Mouse (Mus musculus): ENCODE data around the gene BC051142.

The BC051142 gene

DNA sequence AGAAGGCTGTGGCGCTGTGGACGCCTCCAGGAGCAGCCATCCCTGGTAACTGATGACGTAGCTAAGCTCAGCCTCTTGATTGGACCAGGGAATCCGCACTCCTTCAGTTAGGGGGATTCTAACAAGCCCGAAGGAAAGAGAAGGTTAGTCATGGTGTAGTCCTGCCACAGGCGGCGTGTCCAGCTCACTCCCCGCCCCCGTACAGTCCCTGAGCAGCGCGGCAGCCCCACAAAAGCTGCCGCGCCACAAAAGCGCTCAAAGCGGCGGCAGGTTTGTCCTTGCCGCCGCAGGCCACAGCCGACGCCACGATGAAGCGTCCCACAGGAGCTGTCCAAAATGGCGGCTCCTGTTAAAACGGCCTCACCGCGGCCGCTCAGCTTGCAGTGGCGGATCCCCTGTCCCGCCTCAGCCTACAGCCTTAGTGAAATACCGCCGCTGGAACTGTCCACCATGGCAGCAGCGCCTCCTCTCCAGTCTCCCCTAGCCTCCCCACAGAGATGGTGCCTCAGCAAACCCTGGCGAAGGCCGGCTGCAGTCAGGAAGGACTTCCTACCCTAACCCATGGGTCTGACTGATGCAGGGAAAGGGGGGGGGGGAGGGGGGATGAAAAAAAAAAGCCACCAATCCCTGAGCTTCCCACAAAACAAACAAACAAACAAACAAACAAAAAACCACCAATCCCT, at the start of gene BC051142:
Gene BC051142 (plus strand): TSS at position 110 of the 683 bp plus-strand sequence.
- peak; percentile 80 for DNase-seq (ENCODE audit: low spot score)

DNA sequence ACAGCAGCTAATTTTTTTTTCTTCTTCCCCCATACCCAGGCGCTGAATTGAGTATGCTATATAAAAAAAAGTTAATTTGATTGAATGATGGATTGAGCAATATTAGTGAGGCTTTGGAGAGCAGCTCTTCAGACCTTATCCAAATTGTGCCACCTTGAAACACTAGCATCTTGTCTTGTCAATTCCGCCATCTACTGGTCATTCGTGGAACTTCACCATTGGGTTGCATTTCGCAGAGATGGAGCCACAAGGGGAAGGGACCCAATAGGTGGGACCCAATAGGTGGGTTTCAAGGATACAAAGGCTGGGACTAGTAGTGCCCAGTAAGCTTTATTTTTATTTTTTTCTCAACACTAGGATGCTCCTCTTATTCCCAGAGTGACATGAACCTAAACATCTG, 49.2 kb upstream of the BC051142 start:
- peak; percentile 15 for DNase-seq (ENCODE audit: low spot score)

DNA sequence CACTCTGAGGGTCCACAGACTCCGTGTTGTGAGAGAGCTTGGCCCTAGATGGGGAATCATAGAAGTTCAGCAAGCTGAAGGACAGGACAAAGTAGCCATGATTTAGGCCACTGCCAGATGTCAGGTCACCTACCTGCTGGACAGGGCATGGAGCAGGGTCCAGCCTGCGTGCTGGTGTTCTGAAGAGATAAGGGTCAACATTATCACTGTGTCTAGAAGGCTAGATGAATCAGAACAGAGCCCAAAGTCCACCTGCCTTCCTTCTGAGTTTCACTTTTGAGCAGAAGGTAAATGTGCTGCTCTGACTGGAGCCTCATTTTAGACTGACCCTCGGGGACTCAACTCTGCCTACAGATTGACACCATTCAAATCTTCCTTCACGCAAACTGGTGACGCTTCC, 44.1 kb upstream of the BC051142 start, which contains the start of gene Btnl2:
Gene Btnl2 (plus strand): TSS at position 284 of the 400 bp plus-strand sequence.
- no peak for DNase-seq (ENCODE audit: low spot score)

DNA sequence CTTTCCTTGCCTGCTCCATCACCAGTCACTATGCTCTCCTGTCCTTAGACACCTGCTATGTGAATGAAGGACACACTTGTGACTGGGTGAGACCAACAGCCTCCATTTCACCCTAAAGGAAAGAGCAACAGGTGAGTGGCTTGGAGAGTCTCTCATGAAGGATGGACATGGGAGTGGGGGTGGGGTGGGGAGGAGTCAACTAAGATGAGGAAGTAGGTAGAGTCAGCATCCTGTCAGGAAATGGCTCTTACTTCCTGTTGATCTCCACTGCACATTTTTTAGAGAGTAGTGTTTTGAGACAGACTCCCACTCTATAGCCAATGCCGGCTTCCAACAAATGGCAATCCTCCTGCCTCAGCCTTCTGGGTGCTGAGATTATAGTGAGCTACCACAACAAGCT, 43.7 kb upstream of the BC051142 start:
- DNase-seq (ENCODE audit: low spot score), result no peak

DNA sequence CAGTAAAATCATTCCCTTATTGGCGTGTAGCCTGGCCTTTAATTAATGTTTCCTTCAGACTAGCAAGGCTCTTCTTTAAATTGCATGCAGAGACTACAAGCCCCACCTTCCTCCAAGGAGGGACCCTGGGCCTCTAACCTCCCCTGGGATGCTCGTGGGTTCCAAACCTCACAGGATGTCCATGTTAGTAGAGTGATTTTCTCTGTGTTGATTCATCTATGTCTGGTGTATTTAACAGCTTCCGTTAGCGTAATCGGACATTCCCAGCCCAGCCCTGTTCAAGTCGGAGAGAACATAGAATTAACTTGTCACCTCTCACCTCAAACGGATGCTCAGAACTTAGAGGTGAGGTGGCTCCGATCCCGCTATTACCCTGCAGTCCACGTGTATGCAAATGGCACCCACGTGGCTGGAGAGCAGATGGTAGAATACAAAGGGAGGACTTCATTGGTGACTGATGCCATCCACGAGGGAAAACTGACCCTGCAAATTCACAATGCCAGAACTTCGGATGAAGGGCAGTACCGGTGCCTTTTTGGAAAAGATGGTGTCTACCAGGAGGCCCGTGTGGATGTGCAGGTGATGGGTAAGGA, 35.6 kb upstream of the BC051142 start:
- no peak for DNase-seq (ENCODE audit: low spot score)

DNA sequence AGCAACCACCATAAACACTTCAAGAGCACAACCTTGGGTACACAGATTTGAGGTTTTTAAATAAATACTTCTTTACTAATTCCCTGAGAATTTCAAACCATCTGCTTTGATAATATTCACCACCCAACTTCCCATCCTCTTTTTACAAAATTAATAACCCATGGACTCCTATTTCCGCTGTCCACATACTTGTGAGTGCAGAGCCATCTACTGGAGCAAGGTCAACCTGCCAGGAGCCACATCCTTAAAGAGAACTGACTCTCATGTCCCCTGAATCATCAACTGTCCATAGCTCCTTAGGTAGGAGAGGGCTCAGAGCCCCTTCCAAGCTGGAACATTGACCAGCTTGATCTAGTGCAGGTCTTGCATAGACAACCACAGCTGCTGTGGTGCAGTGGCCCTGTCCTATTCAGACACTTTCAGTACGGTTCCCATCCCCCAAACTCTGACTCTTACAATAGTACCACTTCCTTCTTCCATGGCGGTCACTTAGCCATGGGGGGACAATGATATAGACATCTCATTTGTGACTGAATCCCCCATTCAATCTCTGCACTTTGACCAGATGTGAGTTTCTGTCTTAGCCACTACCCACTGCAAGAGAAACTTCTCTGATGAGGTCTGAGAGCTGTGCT, 34.8 kb upstream of the BC051142 start:
- DNase-seq (ENCODE audit: low spot score), result no peak

DNA sequence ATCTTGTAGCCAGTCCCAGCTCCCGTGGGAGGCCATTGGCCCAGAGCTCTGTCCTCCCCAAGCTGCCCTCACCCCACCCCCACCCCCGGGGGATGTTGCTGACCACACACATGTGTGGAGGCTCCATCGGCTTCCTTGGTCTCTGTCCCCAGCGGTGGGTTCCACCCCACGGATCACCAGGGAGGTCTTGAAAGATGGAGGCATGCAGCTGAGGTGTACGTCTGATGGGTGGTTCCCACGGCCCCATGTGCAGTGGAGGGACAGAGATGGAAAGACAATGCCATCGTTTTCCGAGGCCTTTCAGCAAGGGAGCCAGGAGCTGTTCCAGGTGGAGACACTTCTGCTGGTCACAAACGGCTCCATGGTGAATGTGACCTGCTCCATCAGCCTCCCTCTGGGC, 33.6 kb upstream of the BC051142 start:
- DNase-seq (ENCODE audit: low spot score), result no peak

DNA sequence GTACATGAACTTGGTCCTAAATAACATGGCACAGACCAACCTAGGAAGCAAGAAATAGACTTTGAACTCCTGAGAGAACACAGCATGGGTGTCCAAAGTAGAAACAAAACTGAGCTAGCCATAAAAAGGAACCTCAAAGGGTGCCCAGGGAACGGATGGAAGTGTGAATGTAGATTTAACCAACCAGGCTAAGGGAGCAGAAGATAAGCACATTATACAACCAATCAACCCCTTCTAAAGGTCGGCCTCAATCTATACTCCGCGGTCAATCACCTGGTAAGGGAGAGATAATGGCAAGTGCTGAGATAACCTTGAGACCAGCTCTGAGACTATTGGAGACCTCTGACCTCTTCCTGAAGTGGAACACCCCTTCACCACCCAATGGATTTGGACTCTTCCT, 28.1 kb upstream of the BC051142 start:
- DNase-seq (ENCODE audit: low spot score), result no peak

DNA sequence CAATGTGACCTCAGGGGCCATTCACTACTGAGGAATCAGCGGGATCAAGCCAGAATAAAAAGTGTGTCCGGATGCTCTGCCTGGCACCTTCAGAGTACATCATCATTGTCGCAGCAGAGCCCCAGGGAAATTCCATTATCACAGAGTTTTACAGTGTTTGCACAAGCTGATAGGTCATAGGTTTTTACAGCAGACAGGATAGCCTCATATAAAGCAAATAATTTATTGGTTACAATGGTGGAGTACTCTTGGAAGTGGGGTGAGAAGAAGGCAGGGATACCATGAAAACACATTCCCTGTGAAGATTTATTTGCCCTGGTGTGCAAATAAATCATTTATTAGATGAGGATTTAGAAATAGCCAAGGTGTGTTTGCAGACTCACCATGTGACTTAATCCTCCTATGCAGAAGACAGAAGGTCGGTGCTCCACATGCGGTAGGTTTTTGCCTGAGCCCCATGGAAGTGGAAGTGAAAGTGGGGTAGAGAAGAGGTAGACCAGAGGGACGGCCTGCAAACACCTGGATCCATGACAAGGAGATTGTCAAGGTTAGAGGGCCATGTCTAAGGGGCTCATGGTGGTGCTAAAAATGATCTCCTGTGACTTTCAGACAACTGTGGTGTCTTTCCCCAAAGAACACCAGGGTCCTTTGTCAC, 25.4 kb upstream of the BC051142 start:
- DNase-seq (ENCODE audit: low spot score), result no peak

DNA sequence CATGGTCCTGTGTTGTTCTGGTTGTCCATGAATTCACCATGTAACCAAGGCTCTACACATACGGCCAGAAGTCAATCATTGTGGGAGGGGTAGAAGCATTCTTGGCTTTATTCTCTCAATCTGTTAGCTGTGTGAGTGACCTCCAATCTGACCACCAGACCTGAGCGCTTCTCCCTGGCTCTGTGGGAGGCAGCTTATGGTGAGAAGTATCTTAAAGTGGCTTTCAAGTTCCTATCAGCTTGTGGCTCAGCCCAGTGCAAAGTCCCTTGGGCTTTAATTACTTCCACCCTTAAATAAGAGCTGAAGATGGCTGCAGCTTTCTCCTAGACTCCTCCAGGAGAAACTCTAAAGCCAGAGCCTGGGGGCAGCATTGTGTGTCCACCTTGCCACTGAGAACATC, 21.8 kb upstream of the BC051142 start, which contains the start of gene Btnl1:
Gene Btnl1 (plus strand): TSS at position 286 of the 400 bp plus-strand sequence.
- no peak for DNase-seq (ENCODE audit: low spot score)

DNA sequence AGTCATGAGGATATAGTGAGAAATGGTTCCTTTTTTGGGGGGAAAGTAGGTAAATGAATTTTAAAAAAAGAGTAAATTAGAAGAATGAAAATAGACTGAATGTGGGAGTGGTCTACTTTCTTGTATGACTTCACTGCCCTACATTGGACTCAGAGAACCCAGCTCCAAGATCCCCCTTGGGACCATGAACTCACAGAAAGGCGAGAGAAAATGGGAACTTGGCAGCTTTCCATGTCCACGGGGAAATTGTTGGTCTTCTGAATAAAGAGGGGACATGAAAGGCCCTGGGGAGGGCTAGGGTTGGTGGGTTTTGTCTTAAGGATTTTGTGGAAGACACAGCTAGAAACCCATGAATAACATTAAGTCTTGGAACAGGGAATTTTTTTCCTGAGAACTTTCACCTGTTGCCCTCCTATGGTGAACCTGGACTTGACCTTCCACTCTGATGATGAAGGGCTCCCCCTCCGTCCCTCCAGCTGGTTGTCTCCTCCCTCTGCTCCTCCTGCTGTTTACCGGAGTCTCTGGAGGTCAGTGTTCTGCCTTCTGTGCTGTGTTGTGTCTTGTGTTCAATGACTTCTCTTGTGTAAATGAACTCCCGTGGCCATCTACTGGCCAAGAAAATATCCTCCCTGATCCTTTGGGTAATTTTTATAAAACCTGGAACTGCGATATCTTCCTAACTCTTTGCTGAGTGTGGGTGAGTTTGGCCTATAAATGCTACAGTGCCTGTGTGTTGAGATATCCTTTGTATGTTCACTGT, 21.0 kb upstream of the BC051142 start:
- DNase-seq (ENCODE audit: low spot score), result no peak

DNA sequence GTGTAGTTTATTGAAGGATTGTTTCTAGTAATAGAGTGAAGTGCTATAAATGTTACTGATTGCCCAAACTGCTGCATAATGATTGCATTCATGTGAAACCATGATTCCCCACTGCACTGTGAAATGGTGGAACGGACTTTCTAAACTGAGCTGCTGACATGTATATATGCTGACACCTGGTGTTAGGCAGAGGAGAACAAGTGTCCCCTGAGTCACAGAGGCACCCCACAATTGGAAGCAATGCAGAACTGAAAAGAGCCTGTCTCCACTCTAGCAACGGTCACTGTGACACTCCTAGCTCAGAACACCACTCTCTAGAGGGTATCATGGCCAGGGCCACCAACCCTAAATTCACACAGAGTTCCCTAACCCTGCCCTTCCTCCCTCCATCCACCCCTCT, 19.9 kb upstream of the BC051142 start:
- DNase-seq (ENCODE audit: low spot score), result no peak

DNA sequence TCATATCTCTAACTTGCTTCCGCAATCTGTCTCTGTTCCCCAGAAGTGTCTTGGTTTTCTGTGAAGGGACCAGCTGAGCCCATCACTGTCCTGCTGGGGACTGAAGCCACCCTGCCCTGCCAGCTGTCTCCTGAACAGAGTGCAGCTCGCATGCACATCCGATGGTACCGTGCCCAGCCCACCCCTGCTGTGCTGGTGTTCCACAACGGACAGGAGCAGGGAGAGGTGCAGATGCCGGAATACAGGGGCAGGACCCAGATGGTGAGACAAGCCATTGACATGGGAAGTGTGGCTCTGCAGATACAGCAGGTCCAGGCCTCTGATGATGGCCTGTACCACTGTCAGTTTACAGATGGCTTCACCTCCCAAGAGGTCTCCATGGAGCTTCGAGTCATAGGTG, 19.2 kb upstream of the BC051142 start:
- DNase-seq (ENCODE audit: low spot score), result no peak

DNA sequence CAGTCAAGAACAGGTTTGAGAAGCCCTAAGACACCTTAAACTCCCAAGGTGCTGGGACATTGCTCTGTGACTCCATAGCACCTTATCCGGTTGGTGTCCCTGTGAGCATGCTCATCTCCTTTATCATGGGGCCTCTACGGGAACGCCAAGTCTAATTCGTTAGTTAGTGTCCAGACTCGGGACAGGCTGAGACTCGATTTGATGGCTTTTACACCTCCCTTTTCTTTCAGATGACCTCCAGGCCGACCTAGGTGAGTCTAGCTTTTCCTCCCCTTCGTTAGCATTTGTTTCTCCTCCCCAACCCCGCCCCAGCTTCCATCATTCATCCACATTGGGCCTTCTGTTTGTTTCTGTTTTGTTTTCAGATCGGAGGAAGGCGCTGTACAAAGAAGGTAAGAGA, 16.7 kb upstream of the BC051142 start:
- no peak for DNase-seq (ENCODE audit: low spot score)

DNA sequence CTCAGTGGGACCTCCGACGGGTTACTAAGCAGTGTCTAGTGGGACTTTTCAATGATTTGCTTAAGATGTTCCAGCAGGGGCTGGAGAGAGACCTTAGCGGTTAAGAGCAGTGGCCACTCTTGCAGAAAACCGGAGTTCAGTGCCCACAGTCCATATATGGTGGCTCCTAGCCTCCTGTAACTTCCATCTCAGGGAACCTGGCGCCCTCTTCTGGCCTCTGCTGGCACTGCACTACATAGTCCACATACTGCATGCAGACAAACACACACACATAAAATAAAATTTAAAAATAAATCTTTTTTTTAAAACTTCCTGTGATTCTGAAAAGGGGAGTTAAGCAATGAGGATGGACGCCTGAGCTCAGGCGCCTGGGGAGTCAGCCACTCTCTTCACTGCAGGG, 15.4 kb upstream of the BC051142 start:
- DNase-seq (ENCODE audit: low spot score), result no peak

DNA sequence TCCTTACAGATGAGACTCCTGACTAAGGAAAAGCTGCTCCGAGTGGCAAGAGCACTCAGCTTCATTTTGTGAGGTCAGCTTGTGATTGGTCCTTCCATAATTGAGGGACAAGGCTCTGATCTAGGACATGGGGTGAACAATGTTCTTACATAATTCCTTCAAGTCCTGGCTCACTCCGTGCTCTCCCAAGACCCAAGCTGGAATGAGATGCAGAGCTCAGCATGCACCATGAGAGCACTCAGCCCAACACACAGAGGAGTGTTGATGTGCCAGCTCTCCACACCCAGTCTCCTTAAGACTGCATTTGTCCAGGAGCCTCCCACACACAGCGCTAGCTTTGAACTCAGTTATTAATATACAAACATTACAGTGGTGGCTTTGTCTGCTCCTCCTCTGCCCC, 13.9 kb upstream of the BC051142 start:
- DNase-seq (ENCODE audit: low spot score), result no peak

DNA sequence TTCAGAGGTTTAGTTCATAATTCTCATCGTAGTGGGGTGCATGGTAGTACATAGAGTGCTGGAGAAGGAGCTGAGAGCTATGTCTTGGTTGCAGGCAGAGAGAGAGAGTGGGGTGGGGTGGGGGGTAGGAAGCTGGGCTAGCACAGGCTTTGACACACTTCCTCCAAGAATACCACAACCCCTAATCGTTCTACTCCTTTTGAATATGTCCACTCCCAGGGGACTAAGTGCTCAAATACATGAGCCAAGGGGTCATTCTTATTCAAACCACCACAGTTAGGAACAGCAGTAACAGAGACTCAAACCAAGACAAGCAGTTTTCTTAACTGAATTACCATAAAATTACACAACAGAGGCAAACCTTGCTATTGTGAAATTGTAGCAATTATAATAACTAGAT, 12.0 kb upstream of the BC051142 start:
- no peak for DNase-seq (ENCODE audit: low spot score)

DNA sequence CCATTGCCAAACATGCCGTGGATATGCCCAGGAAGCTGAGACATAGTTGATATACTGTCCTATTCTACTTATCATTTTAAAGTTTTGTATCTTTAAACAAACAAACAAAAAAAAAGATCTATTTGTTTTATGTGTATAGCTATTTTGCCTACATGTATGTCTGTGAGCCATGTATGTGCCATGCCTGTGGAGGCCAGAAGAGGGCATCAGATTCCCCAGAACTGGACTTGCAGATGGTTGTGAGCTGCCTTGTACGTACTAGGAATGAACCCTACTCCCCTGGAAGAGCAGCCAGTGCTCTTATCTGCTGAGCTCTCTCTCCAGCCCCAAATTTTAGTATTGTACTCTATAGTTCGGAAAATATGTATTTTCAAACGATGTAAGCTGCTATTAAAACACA, 10.1 kb upstream of the BC051142 start:
- DNase-seq (ENCODE audit: low spot score), result no peak

DNA sequence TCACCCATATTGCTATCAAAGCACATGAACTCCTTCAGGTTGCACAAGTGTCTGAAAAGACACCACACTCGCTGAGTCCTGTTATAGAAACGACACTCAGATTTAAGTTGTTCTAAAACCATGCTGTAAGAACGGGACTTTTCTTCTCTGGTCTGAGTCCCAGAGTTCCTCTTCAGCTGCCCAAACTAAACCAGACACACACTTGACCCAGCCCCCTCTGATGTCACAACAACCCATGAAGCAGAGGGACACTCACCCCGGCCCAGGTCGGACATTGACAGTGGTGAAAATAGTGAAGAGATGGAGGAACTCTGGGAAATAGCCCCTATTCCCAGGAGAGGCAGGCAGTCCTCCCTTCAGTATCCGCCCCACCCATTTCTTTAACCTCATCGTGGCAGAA, 7.1 kb upstream of the BC051142 start:
- no peak for DNase-seq (ENCODE audit: low spot score)

DNA sequence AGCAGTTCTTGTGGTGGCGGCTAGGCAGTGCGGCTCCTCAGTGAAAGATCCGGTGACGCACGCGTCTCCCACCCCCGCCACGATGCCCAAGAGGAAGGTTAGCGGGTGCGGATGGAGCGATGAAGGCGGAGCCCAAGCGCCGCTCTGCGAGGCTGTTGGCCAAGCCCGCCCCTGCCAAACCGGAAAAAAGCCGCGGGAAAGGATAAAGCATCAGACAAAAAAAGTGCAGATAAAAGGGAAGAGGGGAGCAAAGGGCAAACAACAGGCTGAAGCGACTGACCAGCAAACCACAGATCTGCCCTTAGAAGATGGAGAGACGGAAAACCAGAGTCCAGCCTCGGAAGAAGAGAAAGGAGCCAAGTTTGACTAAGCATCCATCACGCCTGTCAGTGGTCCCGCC, 6.3 kb upstream of the BC051142 start:
- DNase-seq (ENCODE audit: low spot score), result peak; percentile 14

DNA sequence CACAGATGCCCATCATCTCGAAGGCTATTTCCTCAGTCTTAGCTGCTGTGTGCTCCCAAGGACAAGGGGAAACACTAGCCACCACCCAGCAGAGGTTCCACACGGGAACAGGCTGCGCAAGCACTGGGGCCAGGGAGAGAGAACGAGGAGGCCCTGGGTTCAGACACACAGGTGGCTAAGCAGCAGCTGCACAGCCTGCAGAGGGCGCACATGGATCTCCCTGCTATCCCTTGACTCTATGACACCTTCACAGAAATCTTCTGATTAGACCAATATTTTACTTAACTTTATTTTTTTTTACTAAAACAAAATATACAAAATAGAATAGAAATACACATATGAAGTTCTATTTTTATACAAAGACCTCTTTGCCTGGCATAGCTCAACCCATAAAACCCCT, 1.3 kb upstream of the BC051142 start:
- DNase-seq (ENCODE audit: low spot score), result no peak

DNA sequence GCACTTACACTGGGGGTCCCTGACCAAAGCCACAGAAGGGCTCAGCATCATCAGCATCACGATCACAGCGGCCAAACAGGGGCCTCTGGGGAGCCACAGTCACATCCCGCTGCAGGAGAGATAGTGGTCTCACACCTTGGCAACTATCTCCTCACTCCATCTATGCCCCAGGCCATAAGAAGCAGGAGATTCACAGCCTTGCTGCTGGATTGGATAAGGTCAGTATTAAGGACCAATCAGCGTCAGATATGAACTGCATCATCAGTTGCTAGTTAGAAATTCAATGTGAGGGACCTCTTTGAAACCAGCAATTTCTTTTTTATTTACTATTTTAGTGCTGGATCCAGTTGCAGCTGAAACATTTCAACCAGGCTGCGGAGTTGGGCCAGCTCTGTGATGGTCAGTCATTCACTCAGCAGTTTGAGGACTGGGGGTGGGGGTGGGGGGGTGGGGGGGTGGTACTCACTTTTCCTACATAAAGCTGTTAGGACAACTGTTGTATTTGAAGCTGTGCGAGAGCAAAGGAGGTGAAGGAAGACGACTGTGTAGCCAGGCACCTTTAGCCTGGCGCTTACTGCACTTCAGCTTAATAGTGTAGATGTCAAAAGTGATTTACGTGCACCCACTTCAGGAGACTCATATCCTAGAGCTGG, 436 bp upstream of the BC051142 start:
- peak; percentile 18 for DNase-seq (ENCODE audit: low spot score)

Data from yolk sac, embryonic 10.5 days (tissue).